Mouse (Mus musculus) heart, embryonic 12.5 days (tissue): ENCODE measurements around the gene Nkiras2. TPM values are rescaled to one million over a fixed set of nuclear protein-coding genes. Genes with fewer than 3 reads are reported as not detected.

Source experiments
- ATAC-seq: fragments of 200-750 bp; cut with Nextera tagmentation; 2 replicates; pipeline ENCODE4 v1.8.0; 2017; ENCODE audit warnings: moderate TSS enrichment, moderate library complexity; ENCODE audit not compliant: insufficient number of reproducible peaks, low FRiP score
- H3K27ac ChIP-seq: fragments of 300-500 bp; sonication (generic); 2 replicates; pipeline ENCODE4 v1.5.1; 2016; ENCODE audit warnings: mild to moderate bottlenecking, moderate library complexity; ENCODE audit not compliant: poor library complexity, severe bottlenecking
- H3K27me3 ChIP-seq: fragments of 300-500 bp; sonication (generic); replicated peaks from 2 replicates; pipeline ENCODE4 v1.6.1; 2016; ENCODE audit warnings: mild to moderate bottlenecking, moderate library complexity
- H3K36me3 ChIP-seq: fragments of 300-500 bp; sonication (generic); 2 replicates; pipeline ENCODE4 v1.6.1; 2016; ENCODE audit warnings: mild to moderate bottlenecking, moderate library complexity
- H3K4me1 ChIP-seq: fragments of 300-500 bp; sonication (generic); replicated peaks from 2 replicates; pipeline ENCODE4 v1.6.1; 2016; ENCODE audit warnings: mild to moderate bottlenecking
- H3K4me2 ChIP-seq: fragments of 300-500 bp; sonication (generic); 2 replicates; pipeline ENCODE4 v1.6.1; 2016; ENCODE audit warnings: mild to moderate bottlenecking, moderate library complexity
- H3K4me3 ChIP-seq: fragments of 300-500 bp; sonication (generic); 2 replicates; pipeline ENCODE4 v1.5.1; 2016; ENCODE audit warnings: mild to moderate bottlenecking
- H3K9ac ChIP-seq: fragments of 300-500 bp; sonication (generic); 2 replicates; pipeline ENCODE4 v1.6.1; 2016; ENCODE audit warnings: mild to moderate bottlenecking, moderate library complexity
- H3K9me3 ChIP-seq: fragments of 300-500 bp; sonication (generic); replicated peaks from 2 replicates; pipeline ENCODE4 v1.6.1; 2016; ENCODE audit warnings: mild to moderate bottlenecking, moderate library complexity
- WGBS: fragments of 180-500 bp; shearing (Covaris S2); methylation state at CpG from one replicate; pipeline ENCODE4 v1.1.7; 2016; 5-methylcytosine and 5-hydroxymethylcytosine counted together
- polyA plus RNA-seq: library from polyadenylated mRNA; unstranded; fragments of >200 nt; fragmentation: Nextera tagmentation; extraction: Ambion mirVana; gene quantifications from 2 replicates; pipeline ENCODE4 v1.2.1, GENCODE M21; 2016

Nkiras2 gene
- polyA plus RNA-seq, 1 experiment from 2014 or later, result 60.7 TPM

DNA sequence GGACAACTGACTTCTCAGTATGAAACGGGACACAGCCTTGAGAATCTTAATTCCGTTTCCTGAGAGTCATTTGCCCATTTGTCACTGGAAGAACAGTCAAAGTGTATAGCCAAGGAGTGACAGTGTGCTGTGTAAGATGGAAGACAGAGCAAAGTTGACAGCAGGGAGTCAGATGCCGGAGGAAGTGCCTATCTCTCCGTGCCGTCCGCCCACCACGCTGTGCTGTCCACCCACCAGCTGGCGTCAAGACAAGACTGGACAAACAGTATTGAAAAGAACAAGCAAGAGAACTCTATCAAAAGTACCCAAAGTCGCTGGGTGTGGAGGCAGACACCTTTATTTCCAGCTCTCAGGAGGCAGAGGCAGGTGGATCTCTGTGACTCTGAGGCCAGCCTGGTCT is 15.9 kb upstream of the Nkiras2 start:
- Histone ChIP-seq H3K9ac (no peak overlapping the region), H3K4me1 (peaks cover 28% of the 10 kb centered on the region), H3K27ac (peak overlapping the region; percentile 8; the same call in 1 of the 2 replicates), H3K9me3 (no peaks in the 10 kb centered on the region), H3K4me3 (no peak overlapping the region), H3K4me2 (no peak overlapping the region), H3K36me3 (peaks cover 59% of the 10 kb centered on the region), H3K27me3 (no peaks in the 10 kb centered on the region)
- 47% methylated on average over 9 of the region's 9 CpGs for WGBS
- peak; percentile 53; the same call in 1 of the 2 replicates for ATAC-seq

DNA sequence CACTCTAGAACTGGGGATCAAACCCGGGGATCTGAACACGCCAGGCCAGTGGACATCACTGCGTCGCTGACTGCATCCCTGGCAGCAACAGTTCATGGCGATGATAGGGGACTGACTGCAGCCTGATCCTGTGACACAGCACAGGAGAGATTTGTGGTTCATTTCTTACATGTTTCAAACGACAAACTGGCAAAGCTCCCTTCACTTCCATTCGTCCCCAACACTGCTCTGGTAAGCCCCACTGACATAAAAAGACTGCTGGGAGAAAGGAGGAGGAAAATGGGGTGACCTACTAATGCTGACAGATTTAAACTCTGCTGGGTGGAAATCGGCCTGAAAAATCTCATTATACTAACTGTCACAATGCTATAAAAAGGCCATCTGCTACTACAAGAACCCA is 15.2 kb upstream of the Nkiras2 start:
- no peak for ATAC-seq
- no peaks in the 10 kb centered on the region for H3K27me3 ChIP-seq
- H3K9me3 ChIP-seq, result no peaks in the 10 kb centered on the region
- H3K4me2 ChIP-seq, result no peak overlapping the region
- peaks cover 30% of the 10 kb centered on the region for H3K4me1 ChIP-seq
- no peak overlapping the region for H3K4me3 ChIP-seq
- no peak overlapping the region for H3K9ac ChIP-seq
- 77% methylated on average over 8 of the region's 8 CpGs for WGBS
- H3K36me3 ChIP-seq, result peaks cover 55% of the 10 kb centered on the region
- H3K27ac ChIP-seq, result no peak overlapping the region

DNA sequence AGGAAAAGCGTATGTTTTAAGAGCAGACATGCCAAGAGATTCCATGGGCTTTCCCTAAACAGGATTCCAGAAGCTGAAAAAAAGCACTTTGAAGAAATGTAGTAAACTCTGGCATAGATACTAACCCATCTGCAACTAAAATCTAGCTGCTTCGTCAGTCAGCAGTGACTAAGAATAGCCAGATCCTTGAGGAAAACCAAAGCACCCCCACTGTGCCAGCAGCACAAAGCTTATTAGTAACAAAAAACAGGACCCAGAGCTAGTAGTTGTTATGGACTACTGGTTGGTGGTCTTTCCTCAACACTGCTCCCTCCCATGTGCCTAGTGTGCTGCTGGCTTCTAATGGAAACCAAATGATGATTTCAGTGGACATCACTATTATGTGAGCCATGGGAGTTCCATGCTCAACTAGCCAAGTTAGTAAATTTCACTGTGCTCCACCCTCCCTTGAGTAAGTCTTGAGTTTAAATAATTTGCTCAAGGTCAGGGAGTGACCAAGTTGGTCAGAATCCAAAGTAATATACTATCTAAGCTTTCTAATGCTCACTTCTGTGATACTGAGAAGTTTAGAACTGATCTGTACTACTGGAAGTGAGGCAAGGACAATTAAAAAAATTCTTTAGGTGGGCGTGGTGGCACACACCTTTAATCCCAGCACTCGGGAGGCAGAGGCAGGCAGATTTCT is 14.6 kb upstream of the Nkiras2 start:
- H3K27ac ChIP-seq, result no peak overlapping the region
- peaks cover 49% of the 10 kb centered on the region for H3K36me3 ChIP-seq
- WGBS, result 75% methylated on average over 4 of the region's 4 CpGs
- ATAC-seq, result no peak
- H3K4me2 ChIP-seq, result no peak overlapping the region
- peaks cover 35% of the 10 kb centered on the region for H3K4me1 ChIP-seq
- H3K4me3 ChIP-seq, result no peak overlapping the region
- H3K9me3 ChIP-seq, result no peaks in the 10 kb centered on the region
- no peaks in the 10 kb centered on the region for H3K27me3 ChIP-seq
- no peak overlapping the region for H3K9ac ChIP-seq

DNA sequence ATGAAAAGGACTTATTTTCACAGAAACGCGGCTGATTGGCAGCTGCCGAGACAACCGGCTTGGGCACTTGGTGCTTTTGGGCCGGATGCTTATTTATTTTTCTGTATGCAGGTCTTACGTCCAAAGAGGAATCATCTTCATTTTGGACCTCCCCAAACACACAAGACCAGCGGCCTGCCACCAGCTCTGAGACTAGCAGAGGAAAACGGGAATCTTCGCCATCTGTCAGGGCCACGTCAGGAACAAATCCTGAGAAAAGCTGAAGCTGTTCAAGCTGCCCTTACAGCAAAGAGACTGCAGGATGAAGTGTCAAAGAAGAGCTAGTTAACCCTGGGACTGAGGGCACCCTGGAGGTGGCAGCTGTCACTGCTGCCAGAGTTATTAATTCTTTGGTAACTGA is 13.6 kb upstream of the Nkiras2 start:
- WGBS, result 88% methylated on average over 10 of the region's 10 CpGs

DNA sequence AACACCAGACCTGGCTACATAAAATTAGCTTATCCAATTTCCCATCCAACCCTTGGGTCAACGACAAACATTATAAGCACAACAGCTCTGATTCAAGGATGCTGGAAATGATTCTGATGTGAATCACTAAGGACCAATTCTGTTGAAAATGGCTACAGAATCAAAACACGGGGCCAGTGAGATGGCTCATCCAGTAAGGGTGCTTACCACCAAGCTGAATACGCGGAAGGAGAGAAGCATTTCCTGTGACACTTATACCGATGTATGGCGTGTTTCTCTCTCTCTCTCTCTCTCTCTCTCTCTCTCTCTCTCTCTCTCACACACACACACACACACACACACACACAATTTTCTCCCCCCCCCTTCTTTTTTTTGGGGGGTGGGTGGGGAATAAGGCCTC is 11.9 kb upstream of the Nkiras2 start:
- Histone ChIP-seq H3K27ac (no peak overlapping the region), H3K9ac (no peak overlapping the region), H3K9me3 (no peaks in the 10 kb centered on the region), H3K4me1 (peaks cover 58% of the 10 kb centered on the region), H3K36me3 (peaks cover 31% of the 10 kb centered on the region), H3K27me3 (no peaks in the 10 kb centered on the region), H3K4me2 (no peak overlapping the region), H3K4me3 (no peak overlapping the region)
- ATAC-seq, result no peak
- 94% methylated on average over 6 of the region's 6 CpGs for WGBS

More for the DNA sequence above, 13.6 kb upstream of the Nkiras2 start:
- no peak for ATAC-seq
- H3K4me1 ChIP-seq, result peaks cover 45% of the 10 kb centered on the region
- no peak overlapping the region for H3K9ac ChIP-seq
- H3K27me3 ChIP-seq, result no peaks in the 10 kb centered on the region
- H3K9me3 ChIP-seq, result no peaks in the 10 kb centered on the region
- H3K4me2 ChIP-seq, result no peak overlapping the region
- H3K4me3 ChIP-seq, result no peak overlapping the region
- no peak overlapping the region for H3K27ac ChIP-seq
- peaks cover 39% of the 10 kb centered on the region for H3K36me3 ChIP-seq

DNA sequence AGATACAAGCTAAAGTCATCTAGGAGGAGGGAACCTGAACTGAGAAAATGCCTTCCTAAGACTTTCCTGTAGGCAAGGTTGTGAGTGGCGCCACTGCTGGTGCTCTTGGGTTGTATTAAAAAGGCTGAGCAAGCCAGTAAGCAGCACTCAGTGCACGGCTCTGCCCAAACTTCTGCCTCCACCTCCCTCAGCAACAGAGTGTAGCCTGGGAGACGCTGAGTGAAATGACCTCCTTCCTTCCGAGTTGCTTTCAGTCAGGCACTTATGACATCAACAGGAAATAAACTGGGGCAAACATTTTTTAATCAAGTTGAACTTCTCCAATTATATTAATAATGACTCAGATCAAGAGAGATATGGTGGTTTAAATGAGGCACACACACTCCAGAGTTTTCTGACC is 10.2 kb upstream of the Nkiras2 start:
- Histone ChIP-seq H3K36me3 (peaks cover 23% of the 10 kb centered on the region), H3K4me1 (peaks cover 57% of the 10 kb centered on the region), H3K27ac (no peak overlapping the region), H3K27me3 (no peaks in the 10 kb centered on the region), H3K9ac (no peak overlapping the region), H3K4me3 (no peak overlapping the region), H3K4me2 (no peak overlapping the region), H3K9me3 (no peaks in the 10 kb centered on the region)
- 67% methylated on average over 4 of the region's 4 CpGs for WGBS
- ATAC-seq, result no peak

DNA sequence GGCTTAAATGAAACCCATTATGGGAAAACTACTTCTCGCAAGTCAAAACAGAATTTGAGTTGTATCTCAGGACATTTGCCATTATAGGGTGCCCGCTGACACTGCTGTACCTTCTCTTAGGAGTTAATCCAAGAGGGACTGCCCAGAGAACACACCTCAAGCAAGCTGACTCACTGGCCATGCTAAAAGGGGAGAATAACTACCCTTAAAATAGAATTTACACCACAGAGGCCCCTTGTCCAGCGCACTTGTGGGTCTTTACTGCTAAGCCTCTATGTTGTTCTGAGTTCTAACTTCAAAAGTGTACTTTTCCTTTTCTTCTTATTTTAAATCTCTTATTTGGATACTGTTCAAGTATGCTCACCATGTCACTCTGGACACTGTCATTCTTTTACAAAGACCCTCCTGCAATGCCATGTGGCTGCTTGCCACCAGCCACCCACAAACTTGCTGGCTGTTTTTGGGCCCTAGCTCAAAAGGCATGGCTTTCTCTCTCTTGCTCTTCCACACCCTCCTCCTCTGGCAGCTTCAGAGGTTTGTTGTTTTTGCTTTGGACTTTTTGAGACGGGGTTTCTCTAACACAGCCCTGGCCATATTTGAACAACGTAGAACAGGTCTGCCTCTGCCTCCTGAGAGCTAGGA is 9.6 kb upstream of the Nkiras2 start:
- peaks cover 50% of the 10 kb centered on the region for H3K4me1 ChIP-seq
- no peaks in the 10 kb centered on the region for H3K27me3 ChIP-seq
- H3K4me2 ChIP-seq, result peak overlapping the region; percentile 8; the same call in 1 of the 2 replicates
- no peaks in the 10 kb centered on the region for H3K9me3 ChIP-seq
- H3K27ac ChIP-seq, result peak overlapping the region; percentile 69
- peaks cover 23% of the 10 kb centered on the region for H3K36me3 ChIP-seq
- peak overlapping the region; percentile 44; the same call in 1 of the 2 replicates for H3K9ac ChIP-seq
- WGBS, result 70% methylated on average over 5 of the region's 5 CpGs
- no peak for ATAC-seq
- H3K4me3 ChIP-seq, result no peak overlapping the region

DNA sequence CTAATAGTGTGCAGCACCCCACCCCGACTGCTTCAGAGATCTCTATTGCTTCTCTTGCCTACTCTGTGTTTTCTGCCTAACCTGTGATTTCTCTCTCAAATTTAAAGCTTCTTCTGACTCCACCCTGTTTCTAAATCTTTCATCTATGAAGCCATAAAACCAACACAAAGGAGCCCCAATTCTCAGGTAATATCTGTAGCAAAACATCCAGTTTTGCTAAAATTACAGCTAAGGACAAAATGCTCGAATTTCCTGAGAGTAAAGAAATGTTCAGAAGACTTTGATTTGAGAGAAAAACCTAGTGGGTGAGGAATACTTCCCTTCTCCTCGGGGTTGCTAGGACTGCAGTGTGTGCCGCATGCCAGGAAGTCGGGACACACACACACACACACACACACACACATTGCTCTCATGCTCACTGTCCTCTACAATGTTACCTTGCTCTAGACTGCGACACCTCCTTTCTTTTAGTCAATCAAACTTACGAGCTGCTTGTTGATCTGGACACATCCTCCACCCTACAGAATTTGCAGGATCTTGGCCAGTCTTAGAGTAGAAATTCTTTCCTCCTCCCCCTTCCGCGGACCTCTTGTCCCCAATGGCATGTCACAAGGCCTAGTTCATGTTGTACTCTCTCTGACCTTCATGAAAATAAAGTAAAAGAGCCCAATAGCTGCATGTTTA is 8.9 kb upstream of the Nkiras2 start:
- peak overlapping the region; percentile 44; the same call in 1 of the 2 replicates for H3K9ac ChIP-seq
- ATAC-seq, result no peak
- H3K4me2 ChIP-seq, result peak overlapping the region; percentile 8; the same call in 1 of the 2 replicates
- no peak overlapping the region for H3K4me3 ChIP-seq
- 66% methylated on average over 9 of the region's 9 CpGs for WGBS
- peaks cover 23% of the 10 kb centered on the region for H3K36me3 ChIP-seq
- H3K27me3 ChIP-seq, result no peaks in the 10 kb centered on the region
- no peaks in the 10 kb centered on the region for H3K9me3 ChIP-seq
- H3K27ac ChIP-seq, result peak overlapping the region; percentile 69
- H3K4me1 ChIP-seq, result peaks cover 47% of the 10 kb centered on the region

DNA sequence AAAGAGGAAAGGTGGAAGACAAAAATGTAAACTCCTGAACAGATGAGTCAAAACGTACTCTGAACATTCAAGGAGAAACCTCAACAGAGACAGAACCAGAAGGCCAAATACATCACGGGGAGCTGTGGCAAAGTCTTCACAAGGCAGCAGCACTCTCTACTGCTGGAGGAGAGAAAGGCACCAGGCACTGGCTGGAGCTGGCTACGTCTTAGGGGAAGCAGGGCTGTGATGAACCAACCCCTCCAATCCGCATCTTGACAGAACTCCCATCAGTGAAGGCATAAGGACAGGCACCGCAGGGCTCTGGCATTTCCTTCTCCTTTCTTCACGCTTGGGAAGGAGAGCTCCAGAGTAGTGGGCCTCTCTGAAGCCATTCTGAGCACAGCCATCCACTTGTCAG is 7.4 kb upstream of the Nkiras2 start:
- WGBS, result 85% methylated on average over 6 of the region's 6 CpGs
- H3K9ac ChIP-seq, result no peak overlapping the region
- H3K27me3 ChIP-seq, result no peaks in the 10 kb centered on the region
- no peaks in the 10 kb centered on the region for H3K9me3 ChIP-seq
- peaks cover 18% of the 10 kb centered on the region for H3K36me3 ChIP-seq
- no peak overlapping the region for H3K4me2 ChIP-seq
- no peak overlapping the region for H3K27ac ChIP-seq
- no peak for ATAC-seq
- peaks cover 44% of the 10 kb centered on the region for H3K4me1 ChIP-seq
- no peak overlapping the region for H3K4me3 ChIP-seq

DNA sequence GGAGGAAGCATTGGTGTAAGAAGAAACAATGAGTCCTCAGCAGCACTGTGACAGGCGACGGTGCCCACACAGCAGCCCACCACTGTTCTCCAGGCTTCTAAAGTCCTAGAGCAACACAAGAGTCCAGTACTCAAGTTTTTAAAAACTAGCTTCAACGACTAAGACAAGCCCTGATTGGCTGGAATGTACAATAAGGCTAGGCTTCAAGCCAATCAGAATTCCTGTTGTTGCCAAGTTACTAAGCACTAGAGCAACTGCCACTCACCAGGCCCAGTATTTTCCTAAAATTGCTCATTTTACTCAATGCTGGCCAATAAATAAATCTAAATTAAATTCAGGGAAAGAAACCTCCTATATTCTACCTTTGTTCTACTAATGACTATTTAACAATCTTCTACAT is 5.8 kb upstream of the Nkiras2 start:
- 87% methylated on average over 3 of the region's 3 CpGs for WGBS
- Histone ChIP-seq H3K9me3 (no peaks in the 10 kb centered on the region), H3K4me2 (no peak overlapping the region), H3K36me3 (peaks cover 7% of the 10 kb centered on the region), H3K9ac (no peak overlapping the region), H3K27ac (no peak overlapping the region), H3K4me3 (no peak overlapping the region), H3K27me3 (no peaks in the 10 kb centered on the region), H3K4me1 (peaks cover 53% of the 10 kb centered on the region)
- ATAC-seq, result no peak

DNA sequence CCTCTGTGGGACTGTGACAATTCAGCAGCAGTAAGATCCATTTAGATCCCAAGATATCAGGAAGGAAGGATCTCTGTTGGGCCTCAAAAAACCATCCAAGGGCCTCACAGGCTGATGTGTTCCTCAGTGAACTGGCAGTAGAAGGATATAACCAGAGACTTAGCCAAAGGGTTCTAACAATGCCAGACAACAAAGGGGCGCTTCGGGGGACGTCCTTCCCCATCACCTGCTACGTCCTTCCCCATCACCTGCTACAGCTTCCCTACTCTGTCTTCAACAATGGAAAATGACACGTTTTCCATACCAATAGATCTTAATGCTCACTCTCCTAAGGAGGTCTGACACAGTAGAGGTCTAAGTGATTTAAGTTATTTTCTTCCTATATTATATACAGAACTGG is 2.7 kb upstream of the Nkiras2 start:
- Histone ChIP-seq H3K36me3 (peaks cover 5% of the 10 kb centered on the region; the same call in 1 of the 2 replicates), H3K9me3 (no peaks in the 10 kb centered on the region), H3K9ac (no peak overlapping the region), H3K4me2 (no peak overlapping the region), H3K27me3 (no peaks in the 10 kb centered on the region), H3K4me1 (peaks cover 35% of the 10 kb centered on the region), H3K27ac (no peak overlapping the region), H3K4me3 (no peak overlapping the region)
- WGBS, result 85% methylated on average over 5 of the region's 5 CpGs
- no peak for ATAC-seq
